Mouse (Mus musculus): ENCODE measurements around the gene Tradd. TPM values are rescaled to one million over a fixed set of nuclear protein-coding genes. Genes with fewer than 3 reads are reported as not detected.
A peak's percentile ranks its signal among the peaks of the same experiment; 100 is the strongest.

Tradd gene
- polyA plus RNA-seq, 1 experiment, result 32.6 TPM

DNA sequence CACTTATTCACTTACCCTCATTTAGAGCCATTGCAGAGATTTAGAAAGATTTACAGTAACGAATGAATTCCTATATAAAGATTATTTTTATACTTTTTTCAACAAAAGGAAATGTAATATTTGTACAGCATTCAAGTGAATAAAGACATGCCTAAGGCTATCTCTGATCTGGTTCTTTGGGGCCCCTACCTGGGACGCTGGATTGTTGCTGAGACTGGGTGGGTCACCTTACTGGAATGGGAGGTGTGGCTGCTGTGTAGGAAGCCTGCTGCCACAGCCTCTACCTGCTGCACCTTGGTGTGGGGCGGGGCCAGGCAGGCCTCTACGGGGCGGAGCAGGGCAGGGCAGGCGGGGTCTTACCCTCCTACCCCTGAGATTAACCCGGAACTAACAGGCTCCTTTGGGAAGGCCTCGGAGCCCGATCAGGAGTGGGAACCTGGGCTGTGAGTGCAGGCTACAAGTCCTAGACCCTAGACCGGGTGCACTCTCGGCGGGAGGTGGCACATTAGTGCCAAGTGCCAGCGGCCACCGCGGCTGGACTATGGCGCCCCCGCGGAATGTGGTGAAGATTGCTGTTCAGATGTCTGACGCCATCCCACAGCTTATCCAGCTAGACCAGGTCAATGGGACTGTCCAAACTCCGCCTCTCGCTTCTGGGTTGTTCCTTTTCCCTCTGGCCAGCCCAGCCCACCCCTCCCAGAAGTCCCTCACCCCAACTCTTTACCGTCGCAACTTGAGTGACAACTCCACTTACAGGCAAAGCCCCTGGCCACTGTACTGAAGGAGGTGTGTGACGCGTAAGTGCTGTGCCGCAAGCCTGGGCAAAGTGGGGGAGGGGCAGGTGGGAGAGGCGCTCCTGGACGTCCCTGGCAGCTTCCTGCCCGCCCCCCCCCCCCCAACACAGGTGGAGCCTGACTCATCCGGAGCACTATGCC, 41.1 kb upstream of the Tradd start, which contains the start of gene Elmo3:
Elmo3 (plus strand) TSS at position 391 of the 935 bp plus-strand sequence.
- no peaks in the 10 kb centered on the region for H3K27me3 ChIP-seq (replicated peaks)
- H3K4me1 ChIP-seq, result peaks cover 100% of the 10 kb centered on the region
- H3K36me3 ChIP-seq (replicated peaks; ENCODE audit: low read length), result peaks cover 92% of the 10 kb centered on the region

GRCm38 (mm10) chr8:105304325-105305210, 40.2 kb upstream of the Tradd start:
- no peaks in the 10 kb centered on the region for H3K27me3 ChIP-seq (replicated peaks)
- H3K9me3 ChIP-seq, result no peaks in the 10 kb centered on the region
- H3K4me1 ChIP-seq, result peaks cover 100% of the 10 kb centered on the region
- TF ChIP-seq FLI1 (IDR thresholded peaks at IDR 0.05; ENCODE audit: low read length) (no peak), GATA1 (IDR thresholded peaks at IDR 0.05; ENCODE audit: borderline replicate concordance, low read length) (no peak)
- peaks cover 92% of the 10 kb centered on the region for H3K36me3 ChIP-seq (replicated peaks; ENCODE audit: low read length)
- H3K4me3 ChIP-seq (replicated peaks), result peak overlapping the region; percentile 79

More for the DNA sequence above, 41.1 kb upstream of the Tradd start, which contains the start of gene Elmo3:
- Histone ChIP-seq H3K4me3 (replicated peaks) (peak within 1 kb of the TSS; percentile 79), H3K9me3 (no peaks in the 10 kb centered on the region)
- no peak for TF ChIP-seq FLI1 (IDR thresholded peaks at IDR 0.05; ENCODE audit: low read length)
- no peak for TF ChIP-seq GATA1 (IDR thresholded peaks at IDR 0.05; ENCODE audit: borderline replicate concordance, low read length)

DNA sequence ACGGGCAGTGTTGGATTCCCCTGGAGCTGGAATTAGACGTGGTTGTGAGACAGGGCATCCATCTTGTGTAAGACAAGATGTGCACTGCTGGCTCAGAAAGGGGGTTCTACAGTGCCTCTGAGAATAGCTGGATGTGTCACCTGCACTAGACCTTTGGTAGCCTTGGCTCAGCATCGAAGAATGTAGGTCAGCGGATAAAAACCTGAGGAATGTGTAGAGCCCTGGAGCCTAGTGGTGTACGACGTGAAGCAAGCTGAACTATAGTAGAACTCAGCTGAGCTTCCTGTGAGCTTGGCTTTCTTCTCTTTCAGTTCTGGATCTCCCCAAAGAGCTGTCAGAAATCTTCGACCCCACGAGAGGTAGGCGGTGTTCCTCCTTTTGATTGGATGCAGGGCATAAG, 39.5 kb upstream of the Tradd start:
- Histone ChIP-seq H3K36me3 (replicated peaks; ENCODE audit: low read length) (peaks cover 90% of the 10 kb centered on the region), H3K4me3 (replicated peaks) (peak overlapping the region; percentile 46), H3K4me1 (peaks cover 99% of the 10 kb centered on the region), H3K9me3 (no peaks in the 10 kb centered on the region), H3K27me3 (replicated peaks) (no peaks in the 10 kb centered on the region)
- no peak for TF ChIP-seq GATA1 (IDR thresholded peaks at IDR 0.05; ENCODE audit: borderline replicate concordance, low read length)
- no peak for TF ChIP-seq FLI1 (IDR thresholded peaks at IDR 0.05; ENCODE audit: low read length)

DNA sequence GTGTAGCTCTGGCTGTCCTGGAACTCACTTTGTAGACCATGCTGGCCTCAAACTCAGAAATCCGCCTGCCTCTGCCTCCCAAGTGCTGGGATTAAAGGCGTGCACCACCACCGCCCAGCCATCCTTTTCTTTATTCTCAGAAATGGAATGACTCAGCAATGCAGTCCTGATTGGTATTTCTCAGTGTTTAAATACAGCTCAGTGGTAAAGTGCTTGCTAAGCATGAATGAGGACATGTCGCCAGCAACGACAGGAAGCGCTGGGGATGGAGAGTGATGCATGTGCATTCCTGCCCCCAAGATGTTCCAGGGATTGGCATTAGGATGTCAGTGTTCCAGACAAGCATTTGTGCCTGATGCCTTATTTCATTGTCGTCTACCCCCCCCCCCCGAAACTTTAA, 39.0 kb upstream of the Tradd start:
- no peak for TF ChIP-seq GATA1 (IDR thresholded peaks at IDR 0.05; ENCODE audit: borderline replicate concordance, low read length)
- no peak for TF ChIP-seq FLI1 (IDR thresholded peaks at IDR 0.05; ENCODE audit: low read length)
- Histone ChIP-seq H3K36me3 (replicated peaks; ENCODE audit: low read length) (peaks cover 90% of the 10 kb centered on the region), H3K4me3 (replicated peaks) (peak overlapping the region; percentile 66), H3K27me3 (replicated peaks) (no peaks in the 10 kb centered on the region), H3K4me1 (peaks cover 99% of the 10 kb centered on the region), H3K9me3 (no peaks in the 10 kb centered on the region)

GRCm38 (mm10) chr8:105299962-105300361, 35.6 kb upstream of the Tradd start:
- TF ChIP-seq FLI1 (IDR thresholded peaks at IDR 0.05; ENCODE audit: low read length) (no peak), GATA1 (IDR thresholded peaks at IDR 0.05; ENCODE audit: borderline replicate concordance, low read length) (no peak)
- H3K4me3 ChIP-seq (replicated peaks), result no peak overlapping the region
- no peaks in the 10 kb centered on the region for H3K27me3 ChIP-seq (replicated peaks)
- peaks cover 96% of the 10 kb centered on the region for H3K4me1 ChIP-seq
- peaks cover 65% of the 10 kb centered on the region for H3K36me3 ChIP-seq (replicated peaks; ENCODE audit: low read length)
- no peaks in the 10 kb centered on the region for H3K9me3 ChIP-seq

GRCm38 (mm10) chr8:105298351-105299252, 34.2 kb upstream of the Tradd start:
- peak overlapping the region; percentile 97 for H3K4me3 ChIP-seq (replicated peaks)
- peaks cover 62% of the 10 kb centered on the region for H3K36me3 ChIP-seq (replicated peaks; ENCODE audit: low read length)
- H3K4me1 ChIP-seq, result peaks cover 93% of the 10 kb centered on the region
- H3K27me3 ChIP-seq (replicated peaks), result no peaks in the 10 kb centered on the region
- TF ChIP-seq FLI1 (IDR thresholded peaks at IDR 0.05; ENCODE audit: low read length) (no peak), GATA1 (IDR thresholded peaks at IDR 0.05; ENCODE audit: borderline replicate concordance, low read length) (no peak)
- H3K9me3 ChIP-seq, result no peaks in the 10 kb centered on the region

- peaks cover 63% of the 10 kb centered on the region for H3K36me3 ChIP-seq (replicated peaks; ENCODE audit: low read length)
- H3K27me3 ChIP-seq (replicated peaks), result no peaks in the 10 kb centered on the region
- no peaks in the 10 kb centered on the region for H3K9me3 ChIP-seq
- H3K4me1 ChIP-seq, result peaks cover 93% of the 10 kb centered on the region
- peak within 1 kb of the TSS; percentile 97 for H3K4me3 ChIP-seq (replicated peaks)
- TF ChIP-seq FLI1 (IDR thresholded peaks at IDR 0.05; ENCODE audit: low read length) (peak; percentile 61; the same call in 1 of the 2 replicates), GATA1 (IDR thresholded peaks at IDR 0.05; ENCODE audit: borderline replicate concordance, low read length) (no peak)
Measured at GRCm38 (mm10) chr8:105297511-105298192, 33.2 kb upstream of the Tradd start, which contains the start of gene E2f4. TSS of gene E2f4 (plus strand) at chr8:105297663.

DNA sequence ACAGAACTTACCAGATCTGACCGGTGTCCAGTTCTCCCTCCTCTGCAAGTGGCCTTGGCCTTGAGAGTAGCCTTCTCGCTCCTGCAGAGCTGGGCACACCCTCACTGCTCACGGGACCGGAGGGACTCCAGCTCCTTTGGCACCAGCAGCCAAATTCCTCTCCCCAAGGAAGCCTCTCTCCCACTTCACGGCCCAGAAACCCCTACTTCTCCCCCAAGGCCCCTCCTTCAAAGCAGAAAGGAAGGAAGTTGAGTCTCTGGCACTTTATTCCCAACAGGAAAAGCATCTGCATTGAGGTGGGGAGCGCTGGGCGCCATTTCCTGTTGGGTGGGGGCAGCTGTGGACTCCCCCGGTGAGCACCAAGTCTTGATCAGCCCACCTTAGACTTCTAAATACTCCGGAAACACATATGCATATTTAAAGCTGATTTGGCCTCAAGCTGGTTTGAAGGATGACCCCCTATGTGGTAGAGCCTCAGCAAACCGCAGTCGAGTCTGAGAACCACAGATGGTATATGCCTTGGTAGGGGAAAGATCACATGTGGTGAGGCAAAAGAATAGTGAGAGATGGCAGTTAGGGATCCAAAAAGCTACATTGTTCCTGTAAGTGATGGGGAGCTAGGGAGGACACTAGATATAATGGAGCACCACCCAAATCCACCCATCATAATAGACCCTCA, 31.6 kb upstream of the Tradd start, which contains the start of gene Exoc3l:
Exoc3l (minus strand) TSS at position 207 of the 679 bp plus-strand sequence.
- TF ChIP-seq FLI1 (IDR thresholded peaks at IDR 0.05; ENCODE audit: low read length), result no peak
- TF ChIP-seq GATA1 (IDR thresholded peaks at IDR 0.05; ENCODE audit: borderline replicate concordance, low read length), result no peak
- peaks cover 81% of the 10 kb centered on the region for H3K4me1 ChIP-seq
- H3K27me3 ChIP-seq (replicated peaks), result no peaks in the 10 kb centered on the region
- H3K4me3 ChIP-seq (replicated peaks), result peak within 1 kb of the TSS; percentile 97
- H3K9me3 ChIP-seq, result no peaks in the 10 kb centered on the region
- H3K36me3 ChIP-seq (replicated peaks; ENCODE audit: low read length), result peaks cover 54% of the 10 kb centered on the region
